Mouse (Mus musculus) left cerebral cortex, postnatal 36 days (tissue): ENCODE measurements at regions not wholly inside any gene's neighbourhood (a gene's known extent, or its start where the extent isn't known, plus 50 kb on each side); places are given as distances from the start of the nearest gene placed in this dataset.

ENCODE experiments used
- DNase-seq, 2 experiments: peaks; one replicate each; pipeline ENCODE4 v3.0.0; 2021 to 2022; ENCODE audit warnings: low spot score in 2 of 2, mixed read lengths in 1 of 2
- intact Hi-C: fragments of 180-260 bp; cut with DNase I; formaldehyde crosslinking; loops from one replicate; pipeline ENCODE4 v1.15.1; 2025

GRCm38 (mm10) chr2:55687345-55687744, 251.6 kb downstream of the Kcnj3 start:
- no peak for DNase-seq
- intact Hi-C loops, result no loop called here

- peak; percentile 34 to 37 for DNase-seq
- intact Hi-C loops, result loop anchor here (5.0 to 10.0 kb wide), 2 partner anchors 199 to 258 kb away; partner anchors contain the start of gene Kcnj3
These were observed 257.4 kb downstream of the Kcnj3 start for GRCm38 (mm10) chr2:55692902-55693870.

- intact Hi-C loops, result loop anchor here (10.0 kb wide), 2 partner anchors 115 to 265 kb away; partner anchors contain the start of gene Kcnj3
- DNase-seq, result no peak
These were observed 263.9 kb downstream of the Kcnj3 start for GRCm38 (mm10) chr2:55699705-55700104.
